Mouse (Mus musculus): ENCODE data around the gene Kcna4. TPM values are rescaled to one million over a fixed set of nuclear protein-coding genes. Genes with fewer than 3 reads are reported as not detected.

Gene Kcna4
- not detected for total RNA-seq (2023)

GRCm38 (mm10) chr2:107289990-107290696 is at the start of gene Kcna4:
Gene Kcna4 (plus strand): TSS chr2:107290639.

Other genes with a start within 250 kb of the Kcna4 start
- gene Fshb, start 231.0 kb upstream of the Kcna4 start, total RNA-seq (2023): not detected